Comparison of ENCODE assay signal across 9 mouse cellular contexts in the genomic region with DNA sequence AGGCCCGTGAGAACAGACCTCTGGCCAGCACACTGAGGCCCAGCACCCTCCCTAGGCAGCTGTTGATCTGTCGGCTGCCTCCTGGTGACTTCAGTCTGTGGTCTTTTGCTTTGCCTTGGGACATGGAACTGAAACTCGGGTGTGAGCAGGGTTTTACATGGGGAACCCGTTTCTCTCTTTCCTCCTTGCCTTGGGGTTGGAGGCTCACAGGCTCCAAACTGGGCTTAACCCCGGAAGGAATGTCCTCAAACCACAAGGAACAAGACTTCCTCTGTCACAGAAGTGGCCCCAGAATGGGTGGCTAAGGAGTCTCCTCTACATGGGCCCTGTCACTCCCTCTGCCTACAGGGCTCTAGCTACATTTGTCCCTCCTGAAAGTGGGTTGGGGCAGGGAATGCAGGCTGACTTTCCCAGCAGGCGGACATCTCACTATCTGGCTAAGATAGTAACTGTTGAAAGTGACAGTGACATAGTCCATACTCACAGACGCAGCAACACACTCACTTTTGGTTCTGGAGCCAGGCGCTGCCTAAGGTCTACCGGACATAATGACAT. TPM values are rescaled to one million over a fixed set of nuclear protein-coding genes. Genes with fewer than 3 reads are reported as not detected.
DNase-seq lines count a peak whose midpoint lies in the region; ATAC-seq and TF ChIP-seq lines count a peak whose summit lies in the region.
"Had no signal": no experiment of that assay in that cellular context is flagged by ENCODE, and none has a peak within 500 bp of the region (broad histone marks: within the 10 kb centered on the region; RNA-seq: fewer than 3 reads in every experiment).

No protein-coding gene starts in this region.

- H3K27ac ChIP-seq in heart, embryonic 12.5 days (ENCODE audit: poor library complexity, severe bottlenecking), result peak overlapping the region; percentile 86
- H3K27ac ChIP-seq in forebrain, postnatal 0 days (ENCODE audit: low read depth, low read length), result no peak overlapping the region

- no peak overlapping the region for H3K9ac ChIP-seq in heart, embryonic 12.5 days
- no peak overlapping the region for H3K9ac ChIP-seq in forebrain, postnatal 0 days

- no peak for TF ChIP-seq POLR2A in lung, adult 2 months (IDR thresholded peaks at IDR 0.05; ENCODE audit: borderline replicate concordance, extremely low read depth, low read depth, low read length)

- peak; percentile 80 for ATAC-seq in heart, embryonic 12.5 days (ENCODE audit: insufficient number of reproducible peaks, low FRiP score)
- no peak for ATAC-seq in forebrain, postnatal 0 days

- H3K4me2 ChIP-seq in heart, embryonic 12.5 days, result peak overlapping the region; percentile 34
- no peak overlapping the region for H3K4me2 ChIP-seq in forebrain, postnatal 0 days (ENCODE audit: low read depth)

- no peaks in the 10 kb centered on the region; the same call in 1 of the 2 replicates for H3K27me3 ChIP-seq in heart, embryonic 12.5 days (replicated peaks)
- peaks cover 7% of the 10 kb centered on the region; the same call in 1 of the 2 replicates for H3K27me3 ChIP-seq in forebrain, postnatal 0 days (ENCODE audit: insufficient read depth, low read length)

- no peaks in the 10 kb centered on the region for H3K36me3 ChIP-seq in heart, embryonic 12.5 days
- no peaks in the 10 kb centered on the region for H3K36me3 ChIP-seq in forebrain, postnatal 0 days (ENCODE audit: insufficient read depth)

- H3K9me3 ChIP-seq in heart, embryonic 12.5 days (replicated peaks), result no peaks in the 10 kb centered on the region
- no peaks in the 10 kb centered on the region for H3K9me3 ChIP-seq in forebrain, postnatal 0 days (ENCODE audit: low read length)

- no peak overlapping the region for H3K4me3 ChIP-seq in lung, adult 2 months (replicated peaks; ENCODE audit: extremely low read depth, low read depth, low read length)
- H3K4me3 ChIP-seq in heart, embryonic 12.5 days, result no peak overlapping the region
- no peak overlapping the region for H3K4me3 ChIP-seq in forebrain, postnatal 0 days (ENCODE audit: low read depth, low read length)

- TF ChIP-seq CTCF in lung, adult 2 months (IDR thresholded peaks at IDR 0.05; ENCODE audit: insufficient read depth, low read length), result no peak
- no peak for TF ChIP-seq CTCF in forebrain, postnatal 0 days (IDR thresholded peaks at IDR 0.05; ENCODE audit: low read depth)

- peak; percentile 50 to 59 for DNase-seq in lung, adult 18-20 months
- DNase-seq in lung, adult 2 months, result no peak
- peak; percentile 29 for DNase-seq in lung, postnatal 10 days
- DNase-seq in forebrain, postnatal 0 days, result no peak
- no peak for DNase-seq in c-Kit-positive CD71-positive TER-119-positive erythroid progenitor cells, embryonic 14.5 days (ENCODE audit: low spot score)
- DNase-seq in thymus, postnatal 4 days, result no peak
- DNase-seq: left cerebral cortex, postnatal 4 days; thymus, adult 2 months had no signal

- WGBS in lung, adult 2 months, result 64% methylated on average over 9 of the region's 9 CpGs
- WGBS in heart, embryonic 12.5 days, result 19% methylated on average over 9 of the region's 9 CpGs
- 57% methylated on average over 9 of the region's 9 CpGs for WGBS in forebrain, postnatal 0 days

- peaks cover 6% of the 10 kb centered on the region; the same call in 1 of the 2 replicates for H3K4me1 ChIP-seq in lung, adult 2 months (ENCODE audit: control insufficient read depth, insufficient read depth, low read length)
- H3K4me1 ChIP-seq in heart, embryonic 12.5 days (replicated peaks), result peaks cover 45% of the 10 kb centered on the region
- 0 out of 2 replicates have a peak, but pooled peaks cover 11% of the 10 kb centered on the region for H3K4me1 ChIP-seq in forebrain, postnatal 0 days (ENCODE audit: insufficient read depth)

RNA-seq across cellular contexts. Expression of a gene that starts 47.5 kb away (rescaled TPM):
- polyA plus RNA-seq in lung, adult 2 months (2012; rRNA removed), result 5.6 and 7.5 TPM in 2 replicates
- polyA plus RNA-seq in heart, embryonic 12.5 days (2016; fragmentation: Nextera tagmentation; extraction: Ambion mirVana), result 19.5 and 20.3 TPM in 2 replicates
- total RNA-seq in forebrain, postnatal 0 days (2014; rRNA removed), result 20.9 and 21.2 TPM in 2 replicates
- 15.7 and 20.2 TPM in 2 replicates for polyA plus RNA-seq in forebrain, postnatal 0 days (2015; fragmentation: Nextera tagmentation; extraction: Ambion mirVana)

RNA-seq across cellular contexts. Expression of a gene that starts 51.5 kb away (rescaled TPM):
- 0.04 TPM in 1 of 2 replicates, not detected in the other for polyA plus RNA-seq in lung, adult 2 months (2012; rRNA removed)
- polyA plus RNA-seq in heart, embryonic 12.5 days (2016; fragmentation: Nextera tagmentation; extraction: Ambion mirVana), result 0.89 and 0.97 TPM in 2 replicates
- total RNA-seq in forebrain, postnatal 0 days (2014; rRNA removed), result 0.69 and 1.7 TPM in 2 replicates
- polyA plus RNA-seq in forebrain, postnatal 0 days (2015; fragmentation: Nextera tagmentation; extraction: Ambion mirVana), result 0.50 and 0.77 TPM in 2 replicates

RNA-seq across cellular contexts. Expression of a gene that starts 52.5 kb away (rescaled TPM):
- 81.9 and 120 TPM in 2 replicates for polyA plus RNA-seq in lung, adult 2 months (2012; rRNA removed)
- 3.9 and 4.2 TPM in 2 replicates for polyA plus RNA-seq in heart, embryonic 12.5 days (2016; fragmentation: Nextera tagmentation; extraction: Ambion mirVana)
- 7.3 and 8.5 TPM in 2 replicates for total RNA-seq in forebrain, postnatal 0 days (2014; rRNA removed)
- polyA plus RNA-seq in forebrain, postnatal 0 days (2015; fragmentation: Nextera tagmentation; extraction: Ambion mirVana), result 2.8 and 3.4 TPM in 2 replicates

Comparison
In these comparisons a context has a peak if more than half of its experiments do, and no peak if none do; other contexts are left out.
1. DNase-seq: peak in lung, adult 18-20 months (2 of 2) and lung, postnatal 10 days (single experiment); none in lung, adult 2 months (single experiment), forebrain, postnatal 0 days (single experiment), c-Kit-positive CD71-positive TER-119-positive erythroid progenitor cells, embryonic 14.5 days (single experiment) and thymus, postnatal 4 days (single experiment).
2. RNA of a gene that starts 52.5 kb away (polyA plus RNA-seq): 81.9 to 120 TPM in lung, adult 2 months; 3.9 to 4.2 TPM in heart, embryonic 12.5 days and 2.8 to 3.4 TPM in forebrain, postnatal 0 days; every median in the first group is over 10 times any median in the second.